Mouse (Mus musculus): ENCODE data around the gene Cep112.
A peak's percentile ranks its signal among the peaks of the same experiment; 100 is the strongest.

GRCm38 (mm10) chr11:108889121-108889520 lies 464.1 kb downstream of the Cep112 start:
- no peak for TF ChIP-seq POLR2A (IDR thresholded peaks at IDR 0.05; ENCODE audit: insufficient read depth, low read length)
- peak; percentile 69 for TF ChIP-seq CTCF (IDR thresholded peaks at IDR 0.05; ENCODE audit: low read depth, low read length)
- TF ChIP-seq EP300 (IDR thresholded peaks at IDR 0.05; ENCODE audit: insufficient read depth, low read depth, low read length), result no peak

All from ES-Bruce4 (cell line).